Mouse (Mus musculus) midbrain, embryonic 16.5 days (tissue): ENCODE results near the gene Hapln3. TPM values are rescaled to one million over a fixed set of nuclear protein-coding genes. Genes with fewer than 3 reads are reported as not detected.
A peak's percentile ranks its signal among the peaks of the same experiment; 100 is the strongest.

Experiments used
- ATAC-seq: fragments of 200-750 bp; cut with Nextera tagmentation; 2 replicates; pipeline ENCODE4 v1.8.0; 2017; ENCODE audit warnings: moderate TSS enrichment
- H3K27ac ChIP-seq: fragments of 300-500 bp; sonication (generic); 2 replicates; pipeline ENCODE4 v1.5.1; 2014; ENCODE audit warnings: mild to moderate bottlenecking, low read length, mixed read lengths
- H3K27me3 ChIP-seq: fragments of 300-500 bp; sonication (generic); 2 replicates; pipeline ENCODE4 v1.6.1; 2014; ENCODE audit warnings: low read depth, low read length, mixed read lengths; ENCODE audit not compliant: control insufficient read depth, insufficient read depth
- H3K36me3 ChIP-seq: fragments of 300-500 bp; sonication (generic); 2 replicates; pipeline ENCODE4 v1.6.1; 2014; ENCODE audit warnings: mild to moderate bottlenecking, low read length, moderate library complexity, mixed read lengths; ENCODE audit not compliant: control insufficient read depth, insufficient read depth
- H3K4me1 ChIP-seq: fragments of 300-500 bp; sonication (generic); 2 replicates; pipeline ENCODE4 v1.6.1; 2014; ENCODE audit warnings: mild to moderate bottlenecking, low read length, mixed read lengths; ENCODE audit not compliant: control insufficient read depth, insufficient read depth
- H3K4me2 ChIP-seq: fragments of 300-500 bp; sonication (generic); 2 replicates; pipeline ENCODE4 v1.6.1; 2014; ENCODE audit warnings: mild to moderate bottlenecking, low read length, mixed read lengths
- H3K4me3 ChIP-seq: fragments of 300-500 bp; sonication (generic); 2 replicates; pipeline ENCODE4 v1.5.1; 2014; ENCODE audit warnings: low read depth, mild to moderate bottlenecking, low read length, moderate library complexity, mixed read lengths
- H3K9ac ChIP-seq: fragments of 300-500 bp; sonication (generic); 2 replicates; pipeline ENCODE4 v1.6.1; 2014; ENCODE audit warnings: low read depth, low read length, mixed read lengths
- H3K9me3 ChIP-seq: fragments of 300-500 bp; sonication (generic); replicated peaks from 2 replicates; pipeline ENCODE4 v1.6.1; 2014; ENCODE audit warnings: mild to moderate bottlenecking, low read length, mixed read lengths; ENCODE audit not compliant: control insufficient read depth, poor library complexity, severe bottlenecking
- WGBS: fragments of 180-500 bp; shearing (Covaris S2); extraction: QIAGEN DNeasy Blood & Tissue Kit; methylation state at CpG from one replicate; pipeline ENCODE4 v1.1.7; 2014; 5-methylcytosine and 5-hydroxymethylcytosine counted together
- polyA plus RNA-seq: library from polyadenylated mRNA; unstranded; fragments of >200 nt; fragmentation: Nextera tagmentation; extraction: Ambion mirVana; gene quantifications from 2 replicates; pipeline ENCODE4 v1.2.1, GENCODE M21; 2015

The Hapln3 gene
- polyA plus RNA-seq, 1 experiment from 2014 or later = 2.3 TPM

- H3K27ac ChIP-seq = no peak overlapping the region
- no peaks in the 10 kb centered on the region for H3K36me3 ChIP-seq
- no peaks in the 10 kb centered on the region for H3K9me3 ChIP-seq
- H3K4me2 ChIP-seq = no peak overlapping the region
- H3K4me1 ChIP-seq = no peaks in the 10 kb centered on the region; the same call in 1 of the 2 replicates
- 0 out of 2 replicates have a peak, but pooled peaks have one; percentile 42 for ATAC-seq
- H3K9ac ChIP-seq = no peak overlapping the region
- H3K4me3 ChIP-seq = no peak overlapping the region
- WGBS = 30% methylated on average over 4 of the region's 4 CpGs
- no peaks in the 10 kb centered on the region for H3K27me3 ChIP-seq
These were observed 17.0 kb downstream of the Hapln3 start for GRCm38 (mm10) chr7:79113848-79114247.

DNA sequence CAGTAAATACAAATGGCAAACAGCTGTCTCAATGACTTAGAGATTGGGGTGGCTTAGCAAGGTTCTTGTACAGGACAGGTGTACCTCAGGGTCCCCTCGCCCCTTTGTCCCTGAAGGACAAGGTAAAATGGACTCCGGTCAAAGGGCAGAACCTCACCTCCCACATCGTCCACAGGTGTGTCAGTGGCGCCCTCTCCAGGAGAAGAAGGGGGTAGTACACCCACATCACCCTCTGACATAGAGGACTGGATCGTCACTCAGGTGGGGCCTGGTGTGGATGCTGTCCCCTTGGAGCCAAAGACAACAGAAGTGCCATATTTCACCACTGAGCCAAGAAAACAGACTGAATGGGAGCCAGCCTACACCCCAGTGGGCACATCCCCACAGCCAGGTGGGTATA, 34.3 kb downstream of the Hapln3 start:
- no peak for ATAC-seq
- Histone ChIP-seq H3K4me2 (no peak overlapping the region), H3K9ac (no peak overlapping the region), H3K27me3 (no peaks in the 10 kb centered on the region), H3K4me1 (no peaks in the 10 kb centered on the region), H3K27ac (no peak overlapping the region), H3K36me3 (no peaks in the 10 kb centered on the region), H3K4me3 (no peak overlapping the region), H3K9me3 (no peaks in the 10 kb centered on the region)
- WGBS = 81% methylated on average over 5 of the region's 5 CpGs

GRCm38 (mm10) chr7:79089111-79089510, 41.7 kb downstream of the Hapln3 start:
- Histone ChIP-seq H3K9me3 (no peaks in the 10 kb centered on the region), H3K9ac (no peak overlapping the region), H3K27me3 (no peaks in the 10 kb centered on the region), H3K4me3 (no peak overlapping the region), H3K36me3 (no peaks in the 10 kb centered on the region), H3K4me2 (no peak overlapping the region), H3K4me1 (no peaks in the 10 kb centered on the region), H3K27ac (no peak overlapping the region)
- 72% methylated on average over 4 of the region's 4 CpGs for whole genome bisulfite sequencing
- ATAC-seq = no peak

DNA sequence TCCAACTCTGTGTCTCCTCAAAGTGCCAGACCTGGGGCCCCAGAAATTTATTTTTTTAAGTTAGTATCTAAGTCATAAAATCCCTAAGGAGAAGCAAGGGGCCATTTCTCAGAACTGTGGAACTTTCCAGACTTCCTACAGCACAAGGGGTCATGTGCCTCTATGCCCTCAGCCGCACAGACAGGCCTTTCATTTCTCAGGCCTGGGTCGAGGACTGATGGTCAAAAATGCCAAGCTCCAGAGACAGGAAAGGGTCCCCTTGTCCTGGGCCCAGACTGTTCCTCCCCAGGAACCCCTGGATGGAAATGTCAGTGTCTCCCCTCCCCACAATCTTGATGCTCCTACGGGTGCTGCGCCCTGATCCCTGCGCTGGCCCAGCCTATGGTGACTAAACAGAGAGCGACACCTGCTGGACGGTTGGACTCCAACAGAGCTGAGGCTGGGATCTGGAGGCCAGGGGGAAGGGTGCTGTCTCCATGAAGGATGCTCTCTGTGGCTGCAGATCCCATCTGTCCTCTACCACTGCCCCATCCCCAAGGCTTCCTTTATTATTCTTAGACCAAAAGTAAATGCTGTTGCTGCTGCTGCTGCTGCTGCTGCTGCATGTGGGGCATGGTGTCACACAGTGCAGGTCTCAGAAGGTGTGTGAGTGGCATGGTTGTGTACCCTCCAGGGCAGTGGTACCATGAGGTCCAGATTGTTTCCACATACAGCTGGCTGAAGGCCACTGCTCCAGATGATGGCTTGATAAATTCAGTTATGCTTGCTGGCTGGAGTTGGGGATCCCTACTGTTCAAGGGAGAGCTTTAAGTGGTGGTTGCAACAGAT, 50.0 kb downstream of the Hapln3 start:
- H3K4me2 ChIP-seq = no peak overlapping the region
- WGBS = 24% methylated on average over 7 of the region's 7 CpGs
- no peak overlapping the region for H3K9ac ChIP-seq
- H3K9me3 ChIP-seq = no peaks in the 10 kb centered on the region
- no peak overlapping the region for H3K27ac ChIP-seq
- peak; percentile 73 for ATAC-seq
- no peaks in the 10 kb centered on the region for H3K4me1 ChIP-seq
- no peaks in the 10 kb centered on the region for H3K27me3 ChIP-seq
- H3K4me3 ChIP-seq = no peak overlapping the region
- no peaks in the 10 kb centered on the region for H3K36me3 ChIP-seq

GRCm38 (mm10) chr7:79079212-79079611, 51.6 kb downstream of the Hapln3 start:
- H3K4me3 ChIP-seq = no peak overlapping the region
- H3K4me1 ChIP-seq = no peaks in the 10 kb centered on the region
- WGBS = 75% methylated on average over 3 of the region's 3 CpGs
- H3K27ac ChIP-seq = no peak overlapping the region
- no peaks in the 10 kb centered on the region for H3K36me3 ChIP-seq
- H3K9me3 ChIP-seq = no peaks in the 10 kb centered on the region
- H3K27me3 ChIP-seq = no peaks in the 10 kb centered on the region
- H3K4me2 ChIP-seq = no peak overlapping the region
- H3K9ac ChIP-seq = no peak overlapping the region
- ATAC-seq = no peak

GRCm38 (mm10) chr7:79068231-79068630, 62.6 kb downstream of the Hapln3 start:
- H3K36me3 ChIP-seq = no peaks in the 10 kb centered on the region
- H3K9me3 ChIP-seq = no peaks in the 10 kb centered on the region
- no peaks in the 10 kb centered on the region for H3K27me3 ChIP-seq
- no peak for ATAC-seq
- H3K4me2 ChIP-seq = no peak overlapping the region
- no peak overlapping the region for H3K27ac ChIP-seq
- no peaks in the 10 kb centered on the region; the same call in 1 of the 2 replicates for H3K4me1 ChIP-seq
- H3K4me3 ChIP-seq = no peak overlapping the region
- WGBS = 62% methylated on average over 4 of the region's 4 CpGs
- H3K9ac ChIP-seq = no peak overlapping the region

DNA sequence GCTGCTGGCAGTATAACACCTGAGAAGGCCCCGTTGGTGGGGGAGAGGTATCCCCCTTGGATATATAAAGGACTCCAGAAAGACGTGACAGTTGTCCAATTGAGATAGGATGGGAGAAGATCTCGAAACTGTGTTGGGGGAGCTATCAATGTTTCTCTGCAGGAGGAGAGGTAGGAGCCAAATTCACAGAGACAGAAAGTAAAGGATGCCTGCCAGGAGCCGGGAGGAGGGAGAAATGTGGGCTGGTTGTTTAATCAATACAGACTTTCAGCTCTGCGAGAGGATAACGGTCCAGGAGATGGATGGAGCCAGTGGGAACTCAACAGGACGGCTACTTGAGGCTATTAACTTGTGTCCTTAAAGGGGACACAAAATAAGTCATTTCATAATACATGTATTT, 63.4 kb downstream of the Hapln3 start:
- Histone ChIP-seq H3K4me3 (no peak overlapping the region), H3K36me3 (no peaks in the 10 kb centered on the region), H3K27me3 (no peaks in the 10 kb centered on the region), H3K9ac (no peak overlapping the region), H3K27ac (no peak overlapping the region), H3K4me2 (no peak overlapping the region), H3K9me3 (no peaks in the 10 kb centered on the region), H3K4me1 (no peaks in the 10 kb centered on the region; the same call in 1 of the 2 replicates)
- no peak for ATAC-seq
- 66% methylated on average over 7 of the region's 7 CpGs for WGBS

Other genes starting within 250 kb of the Hapln3 start
- gene Aen, start 235.2 kb downstream of the Hapln3 start, polyA plus RNA-seq = 48.5 and 54.0 TPM in 2 replicates
- gene Isg20, start 217.6 kb downstream of the Hapln3 start, polyA plus RNA-seq = 1.1 and 2.7 TPM in 2 replicates
- gene Acan, start 77.5 kb downstream of the Hapln3 start, polyA plus RNA-seq = 0.12 and 0.24 TPM in 2 replicates
- 132 and 236 TPM in 2 replicates for gene Mfge8, start 18.0 kb upstream of the Hapln3 start, polyA plus RNA-seq
- gene Abhd2, start 142.2 kb upstream of the Hapln3 start, polyA plus RNA-seq = 18.7 and 19.3 TPM in 2 replicates